Mouse (Mus musculus): ENCODE measurements around the gene Slc24a2.

Slc24a2 gene

DNA sequence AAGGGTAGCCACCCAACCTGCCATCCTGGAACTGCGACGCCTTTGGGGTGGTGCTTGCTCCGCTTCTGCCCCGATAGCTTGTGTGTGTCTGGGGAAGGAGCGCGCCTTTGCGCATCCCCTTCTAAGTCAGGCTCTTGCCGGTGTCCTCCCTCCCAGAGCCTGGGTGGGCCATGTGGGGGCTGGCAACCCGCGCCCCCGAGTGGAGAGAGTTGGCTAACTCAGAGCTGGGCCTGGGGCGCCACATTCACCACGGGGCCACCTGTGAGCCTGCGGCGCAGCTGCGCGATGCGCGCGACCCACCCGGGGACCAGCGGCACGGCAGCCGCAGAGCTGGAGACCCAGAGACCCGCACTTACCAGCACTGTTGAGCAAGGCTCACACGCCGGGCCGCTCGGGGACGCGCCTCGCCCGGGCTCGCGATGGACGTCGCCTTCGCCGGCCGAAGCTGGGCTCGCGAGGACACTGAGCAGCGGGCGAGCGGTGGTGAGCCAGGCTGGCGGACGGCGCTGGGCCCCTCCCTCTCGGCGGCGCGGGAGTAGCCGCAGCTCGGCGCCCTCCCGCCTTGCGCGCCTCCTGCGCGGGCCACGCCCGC is at the start of gene Slc24a2:
Slc24a2 (minus strand) TSS at position 518 of the 592 bp plus-strand sequence.
- peak; percentile 0 for DNase-seq (ENCODE audit: low read depth, low spot score)

DNA sequence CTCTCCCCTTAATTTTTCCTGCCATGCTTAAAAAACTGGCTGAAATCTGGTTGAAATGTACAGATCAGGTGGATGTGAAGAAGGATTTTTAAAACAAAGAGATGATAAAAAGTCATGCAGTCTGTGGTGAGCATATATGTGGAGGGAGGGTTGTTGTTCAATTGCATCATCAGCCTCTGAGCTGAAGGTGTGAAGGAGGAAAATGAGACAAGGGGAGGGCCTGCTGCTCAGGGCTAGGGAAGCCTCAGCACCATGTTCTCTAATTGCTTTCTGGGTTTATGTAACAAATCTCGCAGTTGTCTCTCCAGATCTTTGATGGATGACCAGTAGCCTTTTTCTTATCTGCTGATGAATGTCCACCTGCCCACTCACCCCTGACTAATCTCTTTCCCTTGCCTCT is 44.5 kb upstream of the Slc24a2 start:
- no peak for DNase-seq (ENCODE audit: low read depth, low spot score)

DNA sequence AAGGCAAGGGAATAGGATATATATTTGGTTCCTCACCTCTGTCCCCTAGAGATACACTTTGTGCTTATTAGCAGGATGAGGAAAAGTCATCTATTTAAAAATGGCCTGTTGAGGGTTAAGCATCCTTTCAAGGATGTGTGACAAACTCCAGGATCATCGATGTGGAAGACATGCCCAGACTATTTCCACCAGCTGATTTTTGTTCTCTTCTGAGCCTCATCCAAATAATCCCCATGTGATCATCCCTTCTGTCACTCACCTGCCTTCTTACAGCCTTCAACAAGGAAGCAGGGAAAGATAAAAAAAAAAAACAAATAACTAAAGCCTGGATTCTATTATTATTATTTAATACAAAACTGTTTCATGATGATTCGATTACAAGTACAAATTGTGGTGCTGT is 44.0 kb upstream of the Slc24a2 start:
- DNase-seq (ENCODE audit: low read depth, low spot score): no peak

DNA sequence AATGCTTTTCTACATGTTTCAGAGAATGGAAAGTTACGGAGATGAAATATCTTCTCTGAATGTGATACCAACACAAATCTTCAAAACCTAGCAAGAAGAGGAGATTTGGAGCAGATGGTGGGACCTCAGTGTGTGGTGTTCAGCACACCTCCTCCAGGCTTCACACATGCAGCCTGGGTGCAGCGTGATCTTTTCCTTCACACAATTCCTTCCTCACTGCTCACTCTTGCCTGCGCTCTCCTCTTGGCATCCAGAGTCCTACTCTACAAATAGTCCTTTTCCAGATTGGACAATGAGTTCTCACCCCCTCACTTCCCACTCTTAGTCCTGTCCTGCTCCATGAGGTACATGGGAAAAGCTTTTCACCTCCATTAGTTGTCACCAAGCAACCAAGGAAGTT is 43.2 kb upstream of the Slc24a2 start:
- DNase-seq (ENCODE audit: low read depth, low spot score): no peak

DNA sequence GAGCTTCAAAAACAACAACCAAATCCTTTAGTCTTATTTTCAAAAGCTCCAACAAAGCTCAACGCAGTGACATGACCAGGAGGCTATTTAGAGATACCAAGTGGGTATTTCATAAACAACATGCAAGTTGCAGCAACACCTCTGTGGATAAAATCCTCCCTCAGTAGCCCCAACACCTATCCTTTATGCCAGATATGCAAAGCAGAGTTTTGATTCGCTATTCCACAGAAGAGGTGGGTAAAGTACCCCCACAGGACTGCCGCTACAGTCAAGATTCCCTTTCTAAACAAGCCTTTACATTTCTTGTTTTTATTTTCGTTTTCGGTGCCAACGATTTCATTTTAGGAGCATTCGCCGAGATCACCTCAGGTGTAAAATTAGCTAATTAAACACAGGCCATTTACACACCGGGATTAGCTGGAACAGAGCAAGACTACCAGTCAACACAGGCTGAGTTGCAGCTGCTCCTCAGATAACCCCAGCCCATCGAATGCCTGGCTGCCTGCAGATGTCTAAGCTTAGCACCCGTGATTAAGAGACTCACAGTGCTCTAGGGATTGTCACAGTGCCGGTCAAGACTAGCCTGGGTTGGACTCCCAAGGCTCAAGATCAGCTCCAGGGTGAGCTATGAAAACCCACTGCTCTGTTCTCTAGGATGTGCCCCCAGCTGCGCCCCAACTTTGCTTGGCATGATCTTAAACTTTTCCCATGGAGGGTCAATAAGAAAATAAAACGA is 885 bp downstream of the Slc24a2 start:
- DNase-seq (ENCODE audit: low read depth, low spot score): no peak

DNA sequence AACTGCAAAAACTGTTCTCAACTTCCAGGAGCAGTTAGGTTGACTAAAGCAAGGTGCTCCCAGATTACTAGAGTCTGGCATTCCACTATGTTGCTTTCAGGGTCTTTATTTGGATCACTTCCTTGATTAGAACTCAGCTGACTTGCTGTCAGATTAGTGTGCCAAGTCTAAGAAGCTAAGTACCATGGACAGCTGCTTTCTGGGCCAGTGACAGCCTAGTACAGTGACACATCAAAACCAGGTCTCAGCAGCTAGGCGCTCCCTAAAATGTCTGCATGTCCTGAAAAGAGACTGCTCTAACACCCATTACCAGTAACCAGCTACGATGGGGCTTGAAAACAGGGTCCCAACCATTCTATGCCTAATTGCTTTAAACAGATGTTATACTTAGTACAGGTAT is 8.7 kb downstream of the Slc24a2 start:
- DNase-seq (ENCODE audit: low read depth, low spot score): no peak

DNA sequence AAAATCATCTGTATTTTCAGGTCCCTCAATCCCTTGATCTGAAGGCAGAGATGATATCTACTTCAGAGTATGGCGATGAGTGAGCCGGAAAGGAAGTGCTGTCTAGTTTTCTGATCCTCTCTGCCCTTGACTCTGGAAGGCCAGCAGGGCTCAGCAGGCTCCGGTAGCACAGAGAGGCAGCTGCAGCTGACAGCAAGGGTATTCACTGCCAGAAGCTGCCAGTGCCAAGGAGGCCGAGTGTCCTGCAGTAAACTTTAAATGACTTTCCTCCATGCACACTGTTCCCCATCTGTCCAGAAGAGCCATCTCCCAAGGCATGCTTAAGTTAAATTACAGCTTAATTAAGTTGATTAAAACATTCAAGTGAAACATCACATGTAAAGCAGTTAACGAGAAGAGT is 12.1 kb downstream of the Slc24a2 start:
- DNase-seq (ENCODE audit: low read depth, low spot score): no peak

DNA sequence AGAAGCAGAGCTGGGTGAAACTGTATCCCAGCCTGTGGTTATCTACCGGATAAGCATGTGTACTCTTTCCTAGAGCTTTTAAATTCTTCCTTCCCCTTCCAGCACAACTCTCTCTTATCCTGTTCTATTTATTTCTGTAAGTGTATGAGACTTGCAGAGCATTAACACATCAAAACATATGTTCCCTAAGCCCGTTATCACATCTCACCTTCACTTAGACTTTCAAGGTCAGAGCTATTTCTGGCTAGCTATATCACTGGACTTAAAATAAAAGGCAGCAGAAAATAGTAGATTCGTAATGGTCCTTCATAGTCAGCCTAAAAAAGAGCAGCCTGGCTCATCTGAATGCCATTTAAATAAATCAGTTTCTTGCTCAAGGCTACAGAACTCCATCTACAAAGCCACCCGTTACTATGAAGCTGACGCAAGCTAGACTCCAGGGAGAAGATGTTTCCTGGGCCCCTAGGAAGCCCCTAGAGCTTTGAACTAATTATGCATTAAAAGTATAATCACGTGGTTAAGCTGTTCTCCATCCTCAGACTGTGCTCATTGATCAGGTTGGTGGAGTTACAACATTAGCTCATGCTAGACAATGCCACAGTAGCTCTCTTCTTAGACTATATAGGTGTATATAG is 18.8 kb downstream of the Slc24a2 start:
- no peak for DNase-seq (ENCODE audit: low read depth, low spot score)

DNA sequence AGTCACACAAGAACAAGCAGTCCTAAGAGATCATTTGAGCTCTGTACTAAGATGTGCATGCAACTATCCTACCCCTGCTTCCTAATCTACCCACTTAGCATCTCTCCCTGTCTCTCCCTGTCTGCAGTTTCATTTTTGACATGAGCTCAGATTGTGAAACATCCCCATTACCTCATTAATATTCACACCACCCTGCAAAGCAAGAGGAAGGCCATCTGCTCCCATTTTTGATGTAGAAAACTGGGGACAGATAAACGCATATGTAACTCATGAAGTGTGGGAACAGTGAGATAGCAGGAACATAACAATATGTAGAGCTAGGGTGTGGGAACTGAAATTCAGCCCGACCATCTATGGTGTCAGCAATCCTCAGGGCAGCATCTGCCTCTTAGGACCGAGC is 19.7 kb downstream of the Slc24a2 start:
- DNase-seq (ENCODE audit: low read depth, low spot score): no peak

DNA sequence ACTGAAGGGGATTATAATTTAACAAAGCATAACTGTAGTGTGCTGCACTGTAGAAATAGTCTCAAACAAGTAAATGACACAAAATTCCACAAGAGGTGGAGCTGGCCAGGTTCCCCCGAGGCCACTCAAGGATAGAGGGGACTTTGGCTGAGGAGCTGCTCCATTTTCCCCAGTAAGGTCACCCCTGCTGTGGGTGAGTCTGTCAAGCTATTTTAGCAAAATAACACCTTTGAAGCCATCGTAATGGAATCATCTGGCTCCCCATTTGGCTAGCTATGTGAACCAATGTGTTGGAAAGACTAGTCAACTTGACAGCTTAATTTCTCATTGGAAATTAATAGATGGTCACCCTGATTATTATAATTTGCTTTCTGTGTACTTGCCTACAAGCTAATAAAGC is 28.2 kb downstream of the Slc24a2 start:
- no peak for DNase-seq (ENCODE audit: low read depth, low spot score)

DNA sequence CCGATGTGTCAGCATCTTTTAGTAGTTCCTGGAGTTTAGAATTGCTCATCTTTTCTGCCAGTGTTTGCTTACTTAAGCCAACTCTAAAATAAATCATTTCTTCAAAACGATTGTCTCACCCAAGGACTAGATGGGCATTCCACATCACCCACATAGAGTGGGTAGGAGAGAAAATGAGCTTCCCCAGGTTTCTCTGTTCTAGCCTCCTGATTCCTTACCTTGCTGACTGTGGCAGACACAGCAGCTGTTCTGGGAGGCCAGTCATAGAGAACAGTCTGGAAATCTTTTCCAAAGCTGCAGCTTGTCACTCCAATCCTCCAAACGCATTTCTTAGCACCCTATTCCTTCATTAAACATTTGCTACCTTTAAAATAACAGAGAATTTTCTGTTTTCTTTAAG is 29.0 kb downstream of the Slc24a2 start:
- DNase-seq (ENCODE audit: low read depth, low spot score): no peak

DNA sequence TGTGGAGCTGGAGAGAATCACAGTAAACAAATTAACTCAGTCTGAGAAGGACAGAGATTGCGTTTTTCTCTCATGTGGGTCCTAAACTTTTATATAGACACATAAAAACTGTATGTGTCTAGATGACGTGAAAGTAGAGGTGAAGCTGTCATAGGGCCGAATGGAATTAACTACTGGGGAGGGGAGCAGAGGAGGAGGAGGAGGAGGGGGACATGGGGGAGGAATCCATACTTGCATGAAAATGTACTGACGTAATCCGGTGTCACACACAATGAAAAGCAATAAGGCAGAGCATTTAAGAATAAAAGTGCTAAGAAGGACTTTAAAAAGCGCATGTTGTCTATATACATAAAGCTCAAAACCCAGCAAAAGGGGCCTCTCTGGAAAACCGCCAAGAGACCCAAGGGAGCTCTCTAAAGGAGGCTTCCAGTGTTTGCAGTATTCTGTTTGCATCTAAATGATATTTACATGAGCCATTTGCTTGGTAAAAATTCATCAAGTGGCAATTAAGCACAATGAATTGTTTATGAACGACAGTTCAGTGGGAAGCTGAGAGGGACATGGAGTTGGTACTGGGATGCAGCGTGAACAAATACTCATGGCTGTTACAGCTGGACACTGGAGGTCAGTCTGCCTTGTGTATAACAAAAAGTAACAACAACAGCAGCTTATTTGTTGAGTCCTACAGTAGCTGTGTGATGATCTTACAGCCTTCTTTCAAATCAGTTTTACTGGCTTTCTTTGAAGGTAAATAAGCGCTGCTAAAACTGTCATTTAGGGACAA is 45.9 kb downstream of the Slc24a2 start:
- DNase-seq (ENCODE audit: low read depth, low spot score): no peak

DNA sequence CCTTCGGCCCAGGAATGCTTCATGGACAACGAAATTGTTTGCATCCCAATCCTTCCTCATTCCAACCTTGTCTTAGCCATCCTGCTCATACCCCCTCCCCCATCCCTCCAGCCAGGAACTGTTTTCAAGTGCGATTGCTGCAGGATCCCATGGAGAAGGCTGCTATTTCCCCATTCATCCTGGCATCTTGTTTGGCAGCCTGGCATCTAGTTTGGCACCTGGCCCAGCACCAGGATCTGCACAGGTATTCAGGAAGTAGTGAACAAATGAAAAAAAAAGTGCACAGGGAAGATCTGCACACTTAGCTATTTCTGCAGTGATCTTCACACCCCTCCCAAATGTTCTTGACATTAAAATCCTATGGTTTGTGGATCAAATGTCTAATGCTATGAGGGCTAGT is 53.2 kb downstream of the Slc24a2 start:
- DNase-seq (ENCODE audit: low read depth, low spot score): no peak

DNA sequence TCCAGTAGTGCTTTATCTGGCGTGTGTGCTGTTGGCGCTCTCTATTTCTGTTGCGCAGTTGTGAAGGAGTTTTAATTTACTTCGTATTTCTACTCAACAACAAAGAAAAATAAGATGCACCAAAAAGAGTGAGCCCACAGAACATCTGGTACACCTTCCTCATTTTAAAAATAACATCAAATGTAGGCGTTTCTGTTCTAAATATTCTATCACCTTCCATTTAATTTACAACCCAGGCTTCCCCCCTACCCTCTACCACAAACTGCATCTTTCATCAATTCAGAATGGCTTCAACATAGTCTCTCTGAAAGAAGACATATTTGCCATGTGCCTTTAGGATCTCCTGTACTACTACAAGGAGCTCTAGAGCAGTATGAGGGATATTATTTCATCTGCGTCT is 66.3 kb downstream of the Slc24a2 start:
- no peak for DNase-seq (ENCODE audit: low read depth, low spot score)

DNA sequence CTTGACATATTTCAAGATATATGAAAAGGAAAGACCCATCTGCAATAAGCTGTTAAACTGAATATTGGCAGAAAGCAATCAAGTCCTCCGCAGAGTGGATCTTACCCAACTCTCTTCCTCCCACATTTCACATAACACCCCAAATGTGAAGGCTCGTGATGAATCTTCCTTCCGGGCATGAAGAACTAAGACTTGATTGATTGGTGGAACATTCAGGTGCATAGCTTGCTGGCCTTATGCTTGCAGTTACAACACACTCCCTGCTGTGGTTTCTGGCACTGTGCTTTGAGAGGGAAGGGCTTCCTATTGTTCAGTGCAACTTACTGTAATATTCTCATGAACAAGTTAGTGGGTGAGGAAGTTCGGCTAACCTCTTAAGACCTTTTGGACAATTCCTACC is 72.2 kb downstream of the Slc24a2 start:
- DNase-seq (ENCODE audit: low read depth, low spot score): no peak

DNA sequence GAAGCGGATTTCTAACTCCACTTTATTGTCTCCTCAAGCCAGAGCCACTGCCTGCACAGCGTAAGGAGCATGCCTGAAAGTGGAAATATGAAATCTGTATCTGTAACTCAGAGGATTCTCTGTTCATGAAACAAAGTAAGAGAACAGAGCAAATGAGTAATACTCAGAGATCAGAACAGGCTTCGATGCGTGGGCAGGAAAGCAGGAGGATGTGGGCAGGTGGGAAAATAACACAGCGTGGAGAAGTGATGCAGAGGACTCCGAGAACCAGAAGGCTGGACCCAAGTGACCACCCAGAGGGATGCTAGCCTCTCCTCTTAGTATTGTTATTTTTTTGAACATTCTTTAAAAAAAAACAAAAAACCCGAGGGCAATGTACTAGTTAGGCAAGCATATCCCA is 78.3 kb downstream of the Slc24a2 start:
- no peak for DNase-seq (ENCODE audit: low read depth, low spot score)

DNA sequence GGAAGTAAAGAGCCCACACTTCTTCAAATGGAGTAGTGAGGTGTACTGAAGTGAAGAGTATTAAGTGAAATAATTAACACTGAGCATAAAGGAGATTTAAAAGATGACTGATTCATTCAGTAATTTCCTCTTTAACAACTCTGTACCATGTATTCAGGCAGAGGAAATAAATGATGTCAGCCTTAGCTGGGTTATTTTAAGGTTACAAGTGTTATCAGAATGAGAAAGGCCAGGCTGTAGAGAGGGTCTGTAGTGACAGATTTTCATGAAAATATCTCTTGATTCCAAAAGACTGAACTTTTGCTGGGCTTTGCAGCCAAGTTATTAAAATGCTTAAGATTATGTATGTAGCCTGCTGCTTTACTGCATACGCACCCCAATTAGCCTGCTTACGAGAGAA is 80.7 kb downstream of the Slc24a2 start:
- DNase-seq (ENCODE audit: low read depth, low spot score): no peak

DNA sequence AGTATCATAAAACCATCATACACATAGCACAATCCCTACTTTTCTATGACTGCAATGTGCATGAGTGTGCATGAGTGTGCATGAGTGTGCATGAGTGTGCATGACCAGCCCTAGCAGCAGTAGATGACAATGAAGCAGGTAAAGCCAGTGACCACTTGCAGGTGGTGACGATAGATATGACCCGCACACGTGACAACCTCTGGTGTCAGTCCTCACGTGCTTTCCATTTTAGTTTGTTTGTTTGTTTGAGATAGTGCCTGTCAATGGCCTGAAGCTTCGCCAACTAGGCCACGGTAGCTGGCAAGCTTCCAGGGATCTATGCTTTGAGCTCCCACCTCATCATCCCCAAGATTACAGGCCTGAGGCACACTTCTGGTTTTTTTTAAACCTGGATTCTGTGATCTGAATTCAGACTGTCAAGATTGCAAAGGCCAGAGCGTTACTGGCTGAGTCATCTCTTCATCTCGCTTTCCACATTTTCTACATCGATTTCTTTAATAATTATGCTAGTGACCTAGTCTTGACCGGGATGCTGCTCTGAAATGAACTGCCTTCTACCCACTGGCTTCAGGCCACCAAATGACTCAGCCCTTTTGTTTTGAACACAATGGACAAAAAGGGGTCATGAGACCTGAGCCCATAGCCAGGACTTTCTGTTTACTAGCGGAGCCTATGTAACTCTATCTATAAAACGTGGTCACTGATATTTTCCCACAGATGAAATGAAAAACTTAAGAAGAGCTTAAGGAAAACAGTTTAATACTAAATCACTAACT is 88.5 kb downstream of the Slc24a2 start:
- no peak for DNase-seq (ENCODE audit: low read depth, low spot score)

DNA sequence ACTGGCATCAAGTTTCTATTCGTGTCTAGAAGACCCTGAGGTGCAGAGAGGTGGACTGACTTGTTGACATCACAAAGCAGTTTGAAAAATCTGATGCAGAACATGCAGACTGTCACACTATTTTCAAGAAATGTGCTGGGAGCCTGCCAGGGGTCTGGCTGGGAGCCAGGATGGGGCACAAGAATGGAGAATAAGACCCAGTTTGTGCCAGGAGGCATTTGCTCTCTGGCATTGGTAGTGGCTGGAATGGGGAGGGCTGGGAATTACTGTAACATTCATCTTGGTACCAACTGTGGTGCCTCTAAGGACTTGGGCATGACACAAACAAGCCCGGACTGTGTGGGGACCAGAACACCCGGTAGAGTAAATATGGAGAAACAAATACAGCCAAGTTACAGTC is 89.4 kb downstream of the Slc24a2 start:
- DNase-seq (ENCODE audit: low read depth, low spot score): no peak

DNA sequence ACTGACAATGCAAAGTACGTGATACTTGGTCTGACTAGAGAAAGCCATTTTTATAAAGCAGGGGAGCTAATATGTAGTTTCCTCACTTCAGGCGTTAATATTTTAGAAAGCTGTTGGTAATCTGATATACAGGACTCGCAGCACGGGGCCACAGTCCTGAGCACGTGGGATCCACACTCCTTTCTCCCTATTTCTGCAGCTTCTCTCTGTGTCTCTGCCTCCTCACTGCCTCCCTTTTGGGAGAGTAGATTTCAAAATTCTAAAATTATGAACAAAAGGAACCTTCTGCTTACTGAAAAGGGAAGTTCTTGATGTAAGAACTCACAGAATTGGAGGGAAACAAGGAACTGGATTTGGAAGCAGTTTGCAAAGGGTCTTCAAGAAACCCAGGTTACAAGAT is 97.8 kb downstream of the Slc24a2 start:
- DNase-seq (ENCODE audit: low read depth, low spot score): no peak

DNA sequence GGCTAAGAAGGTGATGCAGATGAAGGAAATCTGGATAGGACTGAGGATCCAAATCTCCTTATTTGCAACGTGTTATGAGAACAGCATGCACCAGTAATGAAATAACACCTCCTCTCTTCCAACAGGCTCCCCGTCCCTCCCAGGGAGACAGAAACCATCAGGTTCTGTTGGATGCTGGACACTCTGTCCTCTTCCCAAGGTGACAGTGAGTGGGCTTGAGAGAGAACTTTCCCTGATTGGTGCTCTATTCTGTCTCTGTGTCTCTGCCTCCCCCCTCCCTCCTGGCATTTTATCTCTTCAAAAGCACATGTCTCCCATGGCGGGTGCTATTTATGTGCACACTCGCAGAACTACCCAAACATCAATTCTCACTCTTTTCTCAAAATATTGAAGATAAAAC is 103.5 kb downstream of the Slc24a2 start:
- DNase-seq (ENCODE audit: low read depth, low spot score): no peak

DNA sequence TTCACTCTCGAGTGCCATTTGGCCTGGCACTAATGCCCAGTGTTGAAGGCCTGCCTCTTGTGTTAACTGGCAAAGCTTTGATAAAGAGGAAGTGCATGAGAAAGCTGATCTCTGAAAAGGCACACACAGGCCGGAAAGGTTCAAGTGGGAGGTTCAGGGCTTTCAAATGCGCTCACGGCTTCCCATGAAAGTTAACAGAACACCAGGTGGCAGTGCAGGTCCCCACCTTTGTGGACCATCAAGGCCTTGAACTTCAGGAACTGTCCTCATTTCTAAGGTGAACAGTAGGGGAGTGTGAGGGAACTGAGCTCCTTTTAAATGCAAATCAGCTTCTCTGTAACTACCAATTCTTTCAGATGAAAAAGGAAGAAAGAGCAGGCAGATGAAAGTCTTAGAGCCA is 110.5 kb downstream of the Slc24a2 start:
- no peak for DNase-seq (ENCODE audit: low read depth, low spot score)

All from CD4-positive, CD25-positive, alpha-beta regulatory T cell, adult 2 months (primary cell).